Mouse (Mus musculus) layer of hippocampus, adult 9-10 months (tissue): ENCODE measurements at regions not wholly inside any gene's neighbourhood (a gene's known extent, or its start where the extent isn't known, plus 50 kb on each side); places are given as distances from the start of the nearest gene placed in this dataset.

Experiments used
- DNase-seq: peaks from one replicate; pipeline ENCODE4 v3.0.0; 2022; ENCODE audit warnings: low spot score

DNA sequence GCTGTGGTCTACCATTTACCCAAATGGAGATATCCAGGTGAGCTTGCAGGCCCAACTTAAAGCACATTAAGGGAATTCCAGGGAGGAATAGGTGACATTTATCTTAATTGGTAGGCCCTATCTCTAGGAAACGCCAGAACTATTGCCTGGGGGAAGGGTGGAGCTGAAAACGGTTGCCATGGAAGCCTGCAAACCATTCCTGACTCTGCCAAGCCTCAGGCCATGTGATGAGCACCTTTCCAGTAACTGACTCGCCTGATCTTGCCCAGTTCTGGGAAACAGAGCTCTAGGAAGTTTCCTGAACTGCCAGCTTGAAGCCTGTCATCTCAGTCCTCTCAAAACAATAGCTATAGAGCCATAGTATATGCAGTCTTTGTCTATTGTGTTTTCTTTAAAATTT is 297.0 kb downstream of the Slitrk5 start:
- no peak for DNase-seq

- no peak for DNase-seq
Measured at GRCm38 (mm10) chr14:111995809-111996458, 321.0 kb downstream of the Slitrk5 start.

DNA sequence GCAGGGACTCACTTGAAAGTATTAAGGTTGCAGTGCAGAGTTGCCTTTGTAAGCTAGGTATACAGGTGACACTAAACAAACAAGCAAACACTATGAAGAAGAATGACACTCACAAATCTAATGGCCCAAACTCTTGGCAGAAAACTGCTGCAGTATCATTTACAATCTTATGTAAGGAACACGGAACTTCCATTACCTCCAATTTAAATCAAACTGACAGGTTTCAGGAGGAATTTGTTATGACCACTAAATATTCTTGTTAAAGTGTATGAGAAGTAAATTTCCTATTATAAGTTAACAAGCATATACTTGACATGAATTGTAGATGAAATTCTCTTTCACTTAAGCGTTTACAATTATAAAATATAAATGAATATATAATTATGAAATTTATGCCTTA is 327.2 kb downstream of the Slitrk5 start:
- DNase-seq: no peak

DNA sequence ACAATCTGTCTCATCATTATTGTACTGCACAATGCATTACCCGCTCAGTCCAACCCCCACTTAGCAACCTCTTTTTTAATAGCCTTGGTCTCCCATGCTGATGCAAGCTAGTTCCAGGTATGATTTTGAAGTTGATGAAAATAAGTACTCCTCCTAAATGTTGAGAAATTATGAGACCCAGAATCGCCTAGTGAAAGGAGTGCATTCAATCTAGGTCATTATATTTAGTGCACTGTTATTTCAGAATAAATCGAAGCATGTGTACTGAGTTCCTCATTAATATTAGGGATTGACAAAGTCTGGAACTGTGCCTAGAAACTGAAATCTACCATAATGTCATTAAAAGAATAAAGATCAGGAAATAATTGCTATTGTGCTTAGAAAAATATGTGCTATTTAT is 328.0 kb downstream of the Slitrk5 start:
- DNase-seq: no peak

DNA sequence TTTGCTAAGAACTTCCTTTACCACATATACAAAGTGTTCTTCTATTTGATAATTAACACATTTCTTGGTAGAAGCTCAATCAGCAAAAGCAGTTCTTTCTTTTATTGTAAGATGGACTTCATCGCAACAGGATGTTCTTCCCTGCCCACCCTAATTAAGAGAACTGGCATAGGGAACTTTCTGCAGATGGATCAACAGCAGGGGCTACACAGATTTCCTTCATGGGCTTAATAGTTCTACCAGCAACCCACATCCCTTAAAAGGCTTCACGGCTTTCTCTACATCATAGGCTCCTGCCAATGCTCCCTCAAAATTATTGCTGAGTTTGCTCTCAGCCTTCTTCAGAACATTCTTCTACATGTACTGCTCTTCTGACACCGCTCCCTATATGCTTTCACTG is 333.8 kb downstream of the Slitrk5 start:
- DNase-seq: no peak

GRCm38 (mm10) chr14:112029331-112029730 is 354.4 kb downstream of the Slitrk5 start:
- DNase-seq: peak; percentile 43

- DNase-seq: no peak
Measured at GRCm38 (mm10) chr14:112075071-112075470, 400.2 kb downstream of the Slitrk5 start.
